Mouse (Mus musculus) forebrain, embryonic 10.5 days (tissue): ENCODE data around the gene Wnt5b. TPM values are rescaled to one million over a fixed set of nuclear protein-coding genes. Genes with fewer than 3 reads are reported as not detected.

Experiments used
- DNase-seq: peaks from one replicate; pipeline ENCODE4 v3.0.0-alpha.2; 2017; ENCODE audit warnings: low spot score; ENCODE audit errors: extremely low spot score
- H3K27ac ChIP-seq: fragments of 300-500 bp; sonication (generic); 2 replicates; pipeline ENCODE4 v1.5.1; 2016; ENCODE audit warnings: mild to moderate bottlenecking
- H3K27me3 ChIP-seq: fragments of 300-500 bp; sonication (generic); 2 replicates; pipeline ENCODE4 v1.6.1; 2016; ENCODE audit warnings: mild to moderate bottlenecking; ENCODE audit not compliant: poor library complexity, severe bottlenecking
- H3K36me3 ChIP-seq: fragments of 300-500 bp; sonication (generic); replicated peaks from 2 replicates; pipeline ENCODE4 v1.6.1; 2016; ENCODE audit warnings: mild to moderate bottlenecking, moderate library complexity
- H3K4me1 ChIP-seq: fragments of 300-500 bp; sonication (generic); 2 replicates; pipeline ENCODE4 v1.6.1; 2016
- H3K4me3 ChIP-seq: fragments of 300-500 bp; sonication (generic); 2 replicates; pipeline ENCODE4 v1.5.1; 2016; ENCODE audit warnings: mild to moderate bottlenecking, moderate library complexity
- H3K9me3 ChIP-seq: fragments of 300-500 bp; sonication (generic); 2 replicates; pipeline ENCODE4 v1.6.1; 2016; ENCODE audit warnings: mild to moderate bottlenecking, moderate library complexity
- WGBS: fragments of 180-500 bp; shearing (Covaris S2); methylation state at CpG from one replicate; pipeline ENCODE4 v1.1.7; 2016; 5-methylcytosine and 5-hydroxymethylcytosine counted together
- polyA plus RNA-seq: library from polyadenylated mRNA; unstranded; fragments of >200 nt; fragmentation: Nextera tagmentation; extraction: Ambion mirVana; gene quantifications from 2 replicates; pipeline ENCODE4 v1.2.1, GENCODE M21; 2016

Wnt5b gene
- polyA plus RNA-seq: 19.3 and 23.9 TPM in 2 replicates

GRCm38 (mm10) chr6:119543803-119544517, at the start of gene Wnt5b:
Gene Wnt5b (minus strand): TSS chr6:119544347.
- Histone ChIP-seq H3K4me1 (peaks cover 54% of the 10 kb centered on the region), H3K27ac (peak within 1 kb of the TSS; percentile 94), H3K27me3 (peaks cover 41% of the 10 kb centered on the region), H3K4me3 (peak within 1 kb of the TSS; percentile 87), H3K36me3 (peaks cover 5% of the 10 kb centered on the region; the same call in 1 of the 2 replicates), H3K9me3 (peaks cover 7% of the 10 kb centered on the region; the same call in 1 of the 2 replicates)
- WGBS: under 1% methylated on average over 109 of the region's 120 CpGs
- peak; percentile 39 for DNase-seq

GRCm38 (mm10) chr6:119590872-119591271, 46.7 kb upstream of the Wnt5b start:
- 90% methylated on average over 2 of the region's 2 CpGs for WGBS
- DNase-seq: no peak
- Histone ChIP-seq H3K4me3 (no peak overlapping the region), H3K36me3 (peaks cover 6% of the 10 kb centered on the region), H3K27me3 (no peaks in the 10 kb centered on the region), H3K4me1 (peaks cover 15% of the 10 kb centered on the region), H3K9me3 (no peaks in the 10 kb centered on the region), H3K27ac (no peak overlapping the region)

- no peak for DNase-seq
- Histone ChIP-seq H3K27me3 (no peaks in the 10 kb centered on the region), H3K4me3 (no peak overlapping the region), H3K9me3 (no peaks in the 10 kb centered on the region), H3K36me3 (0 out of 2 replicates have a peak, but pooled peaks cover 3% of the 10 kb centered on the region), H3K27ac (no peak overlapping the region), H3K4me1 (peaks cover 36% of the 10 kb centered on the region)
- WGBS: 89% methylated on average over 2 of the region's 2 CpGs
Measured at GRCm38 (mm10) chr6:119587897-119588296, 43.8 kb upstream of the Wnt5b start.

GRCm38 (mm10) chr6:119587454-119587853, 43.3 kb upstream of the Wnt5b start:
- 0 out of 2 replicates have a peak, but pooled peaks cover 3% of the 10 kb centered on the region for H3K36me3 ChIP-seq
- no peaks in the 10 kb centered on the region for H3K9me3 ChIP-seq
- no peak for DNase-seq
- H3K4me1 ChIP-seq: peaks cover 36% of the 10 kb centered on the region
- no peak overlapping the region; the same call in 1 of the 2 replicates for H3K27ac ChIP-seq
- H3K27me3 ChIP-seq: no peaks in the 10 kb centered on the region
- no peak overlapping the region for H3K4me3 ChIP-seq

- Histone ChIP-seq H3K4me3 (no peak overlapping the region), H3K9me3 (no peaks in the 10 kb centered on the region), H3K27ac (peak overlapping the region; percentile 63), H3K36me3 (0 out of 2 replicates have a peak, but pooled peaks cover 3% of the 10 kb centered on the region), H3K4me1 (peaks cover 36% of the 10 kb centered on the region), H3K27me3 (no peaks in the 10 kb centered on the region)
- WGBS: 73% methylated on average over 5 of the region's 5 CpGs
- DNase-seq: no peak
Measured at GRCm38 (mm10) chr6:119585652-119586375, 41.7 kb upstream of the Wnt5b start.

GRCm38 (mm10) chr6:119584061-119584460, 39.9 kb upstream of the Wnt5b start:
- WGBS: 78% methylated on average over 1 of the region's 1 CpGs
- no peak overlapping the region for H3K27ac ChIP-seq
- no peaks in the 10 kb centered on the region for H3K27me3 ChIP-seq
- H3K4me3 ChIP-seq: no peak overlapping the region
- H3K9me3 ChIP-seq: no peaks in the 10 kb centered on the region
- H3K36me3 ChIP-seq: 0 out of 2 replicates have a peak, but pooled peaks cover 3% of the 10 kb centered on the region
- no peak for DNase-seq
- peaks cover 36% of the 10 kb centered on the region for H3K4me1 ChIP-seq

- H3K36me3 ChIP-seq: 0 out of 2 replicates have a peak, but pooled peaks cover 3% of the 10 kb centered on the region
- H3K27ac ChIP-seq: no peak overlapping the region
- no peaks in the 10 kb centered on the region for H3K27me3 ChIP-seq
- DNase-seq: no peak
- WGBS: 94% methylated on average over 5 of the region's 5 CpGs
- H3K4me3 ChIP-seq: no peak overlapping the region
- H3K4me1 ChIP-seq: peaks cover 40% of the 10 kb centered on the region
- H3K9me3 ChIP-seq: no peaks in the 10 kb centered on the region
Measured at GRCm38 (mm10) chr6:119583165-119583564, 39.0 kb upstream of the Wnt5b start.

- Histone ChIP-seq H3K36me3 (peaks cover 41% of the 10 kb centered on the region), H3K27ac (no peak overlapping the region), H3K4me3 (no peak overlapping the region), H3K9me3 (no peaks in the 10 kb centered on the region), H3K4me1 (peaks cover 4% of the 10 kb centered on the region; the same call in 1 of the 2 replicates), H3K27me3 (no peaks in the 10 kb centered on the region)
- WGBS: 97% methylated on average over 4 of the region's 4 CpGs
- no peak for DNase-seq
Measured at GRCm38 (mm10) chr6:119576706-119577105, 32.6 kb upstream of the Wnt5b start.

- H3K4me1 ChIP-seq: peaks cover 4% of the 10 kb centered on the region; the same call in 1 of the 2 replicates
- no peaks in the 10 kb centered on the region for H3K27me3 ChIP-seq
- H3K4me3 ChIP-seq: no peak overlapping the region
- WGBS: 95% methylated on average over 12 of the region's 12 CpGs
- no peak for DNase-seq
- H3K9me3 ChIP-seq: no peaks in the 10 kb centered on the region
- no peak overlapping the region for H3K27ac ChIP-seq
- peaks cover 45% of the 10 kb centered on the region for H3K36me3 ChIP-seq
Measured at GRCm38 (mm10) chr6:119575331-119575730, 31.2 kb upstream of the Wnt5b start.

- WGBS: 87% methylated on average over 7 of the region's 7 CpGs
- Histone ChIP-seq H3K4me3 (no peak overlapping the region), H3K9me3 (no peaks in the 10 kb centered on the region), H3K27ac (no peak overlapping the region), H3K36me3 (peaks cover 43% of the 10 kb centered on the region), H3K4me1 (peaks cover 4% of the 10 kb centered on the region), H3K27me3 (no peaks in the 10 kb centered on the region)
- DNase-seq: no peak
Measured at GRCm38 (mm10) chr6:119572296-119572695, 28.1 kb upstream of the Wnt5b start.

- Histone ChIP-seq H3K36me3 (peaks cover 40% of the 10 kb centered on the region), H3K9me3 (no peaks in the 10 kb centered on the region), H3K4me1 (peaks cover 9% of the 10 kb centered on the region), H3K27me3 (no peaks in the 10 kb centered on the region), H3K4me3 (no peak overlapping the region), H3K27ac (no peak overlapping the region)
- no peak for DNase-seq
- WGBS: 91% methylated on average over 4 of the region's 4 CpGs
Measured at GRCm38 (mm10) chr6:119570797-119571196, 26.6 kb upstream of the Wnt5b start.

- H3K4me3 ChIP-seq: no peak overlapping the region
- peaks cover 18% of the 10 kb centered on the region for H3K36me3 ChIP-seq
- peaks cover 9% of the 10 kb centered on the region for H3K4me1 ChIP-seq
- H3K27me3 ChIP-seq: no peaks in the 10 kb centered on the region
- DNase-seq: no peak
- no peak overlapping the region for H3K27ac ChIP-seq
- 78% methylated on average over 2 of the region's 2 CpGs for WGBS
- H3K9me3 ChIP-seq: no peaks in the 10 kb centered on the region
Measured at GRCm38 (mm10) chr6:119568339-119568738, 24.2 kb upstream of the Wnt5b start.
